Mouse (Mus musculus): Measurements from ENCODE around the gene Pakap. TPM values are rescaled to one million over a fixed set of nuclear protein-coding genes. Genes with fewer than 3 reads are reported as not detected.
"Not testable (repeated sequence)": the region's sequence is repeated elsewhere in the genome, so short reads cannot be mapped to it uniquely, and the experiment has no call there.

Pakap gene
- polyA plus RNA-seq, 1 experiment = 14.7 TPM

- no peak for TF ChIP-seq CTCF (IDR thresholded peaks at IDR 0.05; ENCODE audit: borderline replicate concordance, insufficient read depth, low read length)
- TF ChIP-seq POLR2A (IDR thresholded peaks at IDR 0.05; ENCODE audit: low read depth, low read length) = no peak
- Histone ChIP-seq H3K4me1 (ENCODE audit: control insufficient read depth, insufficient read depth, low read length) (peaks cover 21% of the 10 kb centered on the region), H3K4me3 (ENCODE audit: insufficient read depth, low read length) (no peak overlapping the region), H3K27ac (ENCODE audit: insufficient read depth, low read length) (no peak overlapping the region)
These were observed 315.8 kb downstream of the Pakap start for GRCm38 (mm10) chr4:57883520-57884421.

GRCm38 (mm10) chr4:57884511-57884910, 316.5 kb downstream of the Pakap start:
- H3K4me1 ChIP-seq (ENCODE audit: control insufficient read depth, insufficient read depth, low read length) = peaks cover 19% of the 10 kb centered on the region
- 0 out of 2 replicates have a peak overlapping the region, but pooled peaks have one; percentile 22 for H3K27ac ChIP-seq (ENCODE audit: insufficient read depth, low read length)
- no peak overlapping the region for H3K4me3 ChIP-seq (ENCODE audit: insufficient read depth, low read length)
- TF ChIP-seq POLR2A (IDR thresholded peaks at IDR 0.05; ENCODE audit: low read depth, low read length) = no peak
- TF ChIP-seq CTCF (IDR thresholded peaks at IDR 0.05; ENCODE audit: borderline replicate concordance, insufficient read depth, low read length) = no peak

- H3K4me3 ChIP-seq (ENCODE audit: insufficient read depth, low read length) = no peak overlapping the region
- peak overlapping the region; percentile 26; the same call in 1 of the 2 replicates for H3K27ac ChIP-seq (ENCODE audit: insufficient read depth, low read length)
- TF ChIP-seq POLR2A (IDR thresholded peaks at IDR 0.05; ENCODE audit: low read depth, low read length) = no peak
- peaks cover 17% of the 10 kb centered on the region; the same call in 1 of the 2 replicates for H3K4me1 ChIP-seq (ENCODE audit: control insufficient read depth, insufficient read depth, low read length)
These were observed 317.2 kb downstream of the Pakap start for GRCm38 (mm10) chr4:57885186-57885585.

GRCm38 (mm10) chr4:57886066-57886887, 318.3 kb downstream of the Pakap start:
- Histone ChIP-seq H3K4me1 (ENCODE audit: control insufficient read depth, insufficient read depth, low read length) (peaks cover 14% of the 10 kb centered on the region; the same call in 1 of the 2 replicates), H3K27ac (ENCODE audit: insufficient read depth, low read length) (no peak overlapping the region), H3K4me3 (ENCODE audit: insufficient read depth, low read length) (no peak overlapping the region)
- TF ChIP-seq CTCF (IDR thresholded peaks at IDR 0.05; ENCODE audit: borderline replicate concordance, insufficient read depth, low read length) (no peak), POLR2A (IDR thresholded peaks at IDR 0.05; ENCODE audit: low read depth, low read length) (no peak)

GRCm38 (mm10) chr4:57886888-57887230, 318.9 kb downstream of the Pakap start:
- Histone ChIP-seq H3K27ac (ENCODE audit: insufficient read depth, low read length) (no peak overlapping the region), H3K4me1 (ENCODE audit: control insufficient read depth, insufficient read depth, low read length) (peaks cover 13% of the 10 kb centered on the region; the same call in 1 of the 2 replicates), H3K4me3 (ENCODE audit: insufficient read depth, low read length) (no peak overlapping the region)
- TF ChIP-seq POLR2A (IDR thresholded peaks at IDR 0.05; ENCODE audit: low read depth, low read length) (no peak), CTCF (IDR thresholded peaks at IDR 0.05; ENCODE audit: borderline replicate concordance, insufficient read depth, low read length) (no peak)

- TF ChIP-seq CTCF (IDR thresholded peaks at IDR 0.05; ENCODE audit: borderline replicate concordance, insufficient read depth, low read length) (no peak), POLR2A (IDR thresholded peaks at IDR 0.05; ENCODE audit: low read depth, low read length) (no peak)
- H3K4me1 ChIP-seq (ENCODE audit: control insufficient read depth, insufficient read depth, low read length) = peaks cover 12% of the 10 kb centered on the region; the same call in 1 of the 2 replicates
- no peak overlapping the region for H3K4me3 ChIP-seq (ENCODE audit: insufficient read depth, low read length)
- H3K27ac ChIP-seq (ENCODE audit: insufficient read depth, low read length) = no peak overlapping the region
These were observed 320.3 kb downstream of the Pakap start for GRCm38 (mm10) chr4:57888246-57888645.

- peaks cover 12% of the 10 kb centered on the region; the same call in 1 of the 2 replicates for H3K4me1 ChIP-seq (ENCODE audit: control insufficient read depth, insufficient read depth, low read length)
- not testable (repeated sequence) for H3K4me3 ChIP-seq (ENCODE audit: insufficient read depth, low read length); H3K27ac ChIP-seq (ENCODE audit: insufficient read depth, low read length)
These were observed 321.0 kb downstream of the Pakap start for GRCm38 (mm10) chr4:57888978-57889377.

- no peak overlapping the region for H3K27ac ChIP-seq (ENCODE audit: insufficient read depth, low read length)
- peaks cover 12% of the 10 kb centered on the region; the same call in 1 of the 2 replicates for H3K4me1 ChIP-seq (ENCODE audit: control insufficient read depth, insufficient read depth, low read length)
- TF ChIP-seq POLR2A (IDR thresholded peaks at IDR 0.05; ENCODE audit: low read depth, low read length) (no peak), CTCF (IDR thresholded peaks at IDR 0.05; ENCODE audit: borderline replicate concordance, insufficient read depth, low read length) (no peak)
- H3K4me3 ChIP-seq (ENCODE audit: insufficient read depth, low read length) = no peak overlapping the region
These were observed 321.8 kb downstream of the Pakap start for GRCm38 (mm10) chr4:57889773-57890172.

GRCm38 (mm10) chr4:57892001-57892586, 324.1 kb downstream of the Pakap start:
- no peaks in the 10 kb centered on the region for H3K4me1 ChIP-seq (ENCODE audit: control insufficient read depth, insufficient read depth, low read length)
- H3K27ac ChIP-seq (ENCODE audit: insufficient read depth, low read length) = no peak overlapping the region
- no peak for TF ChIP-seq CTCF (IDR thresholded peaks at IDR 0.05; ENCODE audit: borderline replicate concordance, insufficient read depth, low read length)
- no peak overlapping the region for H3K4me3 ChIP-seq (ENCODE audit: insufficient read depth, low read length)
